Mouse (Mus musculus): ENCODE measurements around the gene Cby3. TPM values are rescaled to one million over a fixed set of nuclear protein-coding genes. Genes with fewer than 3 reads are reported as not detected.

Cby3 gene
- polyA plus RNA-seq, 1 experiment from 2014 or later, result not detected

GRCm38 (mm10) chr11:50391272-50391960 lies 37.2 kb downstream of the Cby3 start:
- Histone ChIP-seq H3K4me3 (ENCODE audit: control insufficient read depth in 1 of 2, insufficient read depth in 1 of 2, low read depth in 1 of 2, low read length in 2 of 2) (no peak overlapping the region), H3K9ac (ENCODE audit: low read length) (no peak overlapping the region), H3K36me3 (ENCODE audit: control insufficient read depth, insufficient read depth, low read length) (peaks cover 74% of the 10 kb centered on the region), H3K4me2 (ENCODE audit: low read length) (no peak overlapping the region), H3K27ac (replicated peaks in 1 of 2; ENCODE audit: control insufficient read depth in 1 of 2, insufficient read depth in 1 of 2, low read depth in 2 of 2, low read length in 2 of 2) (peak overlapping the region; percentile 61 to 66), H3K4me1 (ENCODE audit: control insufficient read depth in 2 of 2, insufficient read depth in 2 of 2, low read length in 2 of 2) (peaks cover 7 to 8% of the 10 kb centered on the region in 2 experiments; a peak in 2 of 4 replicates), H3K27me3 (ENCODE audit: control insufficient read depth, insufficient read depth, low read length) (no peaks in the 10 kb centered on the region), H3K9me3 (ENCODE audit: control insufficient read depth, low read length) (no peaks in the 10 kb centered on the region)
- 40% methylated on average over 4 of the region's 4 CpGs for WGBS
- ATAC-seq (ENCODE audit: insufficient number of reproducible peaks, insufficient read depth, low FRiP score, low read depth), result peak; percentile 62; the same call in 1 of the 2 replicates

GRCm38 (mm10) chr11:50393306-50393705 lies 39.0 kb downstream of the Cby3 start:
- no peaks in the 10 kb centered on the region for H3K27me3 ChIP-seq (ENCODE audit: control insufficient read depth, insufficient read depth, low read length)
- no peaks in the 10 kb centered on the region for H3K9me3 ChIP-seq (ENCODE audit: control insufficient read depth, low read length)
- WGBS, result 87% methylated on average over 6 of the region's 6 CpGs
- H3K4me1 ChIP-seq (ENCODE audit: control insufficient read depth in 2 of 2, insufficient read depth in 2 of 2, low read length in 2 of 2), result peaks cover 7 to 8% of the 10 kb centered on the region in 2 experiments; a peak in 2 of 4 replicates
- ATAC-seq (ENCODE audit: insufficient number of reproducible peaks, insufficient read depth, low FRiP score, low read depth), result no peak
- H3K4me3 ChIP-seq (ENCODE audit: control insufficient read depth in 1 of 2, insufficient read depth in 1 of 2, low read depth in 1 of 2, low read length in 2 of 2), result no peak overlapping the region
- no peak overlapping the region for H3K4me2 ChIP-seq (ENCODE audit: low read length)
- no peak overlapping the region for H3K9ac ChIP-seq (ENCODE audit: low read length)
- peaks cover 73% of the 10 kb centered on the region for H3K36me3 ChIP-seq (ENCODE audit: control insufficient read depth, insufficient read depth, low read length)
- H3K27ac ChIP-seq (replicated peaks in 1 of 2; ENCODE audit: control insufficient read depth in 1 of 2, insufficient read depth in 1 of 2, low read depth in 2 of 2, low read length in 2 of 2), result no peak overlapping the region

- Histone ChIP-seq H3K27me3 (ENCODE audit: control insufficient read depth, insufficient read depth, low read length) (no peaks in the 10 kb centered on the region), H3K9me3 (ENCODE audit: control insufficient read depth, low read length) (no peaks in the 10 kb centered on the region), H3K36me3 (ENCODE audit: control insufficient read depth, insufficient read depth, low read length) (peaks cover 76% of the 10 kb centered on the region), H3K27ac (replicated peaks in 1 of 2; ENCODE audit: control insufficient read depth in 1 of 2, insufficient read depth in 1 of 2, low read depth in 2 of 2, low read length in 2 of 2) (no peak overlapping the region), H3K4me2 (ENCODE audit: low read length) (no peak overlapping the region), H3K9ac (ENCODE audit: low read length) (no peak overlapping the region), H3K4me3 (ENCODE audit: control insufficient read depth in 1 of 2, insufficient read depth in 1 of 2, low read depth in 1 of 2, low read length in 2 of 2) (no peak overlapping the region), H3K4me1 (ENCODE audit: control insufficient read depth in 2 of 2, insufficient read depth in 2 of 2, low read length in 2 of 2) (peaks cover 7 to 8% of the 10 kb centered on the region in 2 experiments; a peak in 2 of 4 replicates)
- no peak for ATAC-seq (ENCODE audit: insufficient number of reproducible peaks, insufficient read depth, low FRiP score, low read depth)
- WGBS, result 87% methylated on average over 7 of the region's 7 CpGs
Measured at GRCm38 (mm10) chr11:50394731-50395130, 40.5 kb downstream of the Cby3 start.

GRCm38 (mm10) chr11:50396766-50397307 lies 42.6 kb downstream of the Cby3 start:
- Histone ChIP-seq H3K4me3 (ENCODE audit: control insufficient read depth in 1 of 2, insufficient read depth in 1 of 2, low read depth in 1 of 2, low read length in 2 of 2) (no peak overlapping the region), H3K27me3 (ENCODE audit: control insufficient read depth, insufficient read depth, low read length) (no peaks in the 10 kb centered on the region), H3K9me3 (ENCODE audit: control insufficient read depth, low read length) (no peaks in the 10 kb centered on the region), H3K4me1 (ENCODE audit: control insufficient read depth in 2 of 2, insufficient read depth in 2 of 2, low read length in 2 of 2) (peaks cover 0 to 4% of the 10 kb centered on the region in 2 experiments; a peak in 1 of 4 replicates), H3K4me2 (ENCODE audit: low read length) (no peak overlapping the region), H3K36me3 (ENCODE audit: control insufficient read depth, insufficient read depth, low read length) (peaks cover 88% of the 10 kb centered on the region), H3K9ac (ENCODE audit: low read length) (no peak overlapping the region), H3K27ac (replicated peaks in 1 of 2; ENCODE audit: control insufficient read depth in 1 of 2, insufficient read depth in 1 of 2, low read depth in 2 of 2, low read length in 2 of 2) (no peak overlapping the region)
- ATAC-seq (ENCODE audit: insufficient number of reproducible peaks, insufficient read depth, low FRiP score, low read depth), result no peak
- 57% methylated on average over 11 of the region's 11 CpGs for WGBS

GRCm38 (mm10) chr11:50397316-50397715 lies 43.1 kb downstream of the Cby3 start:
- no peaks in the 10 kb centered on the region for H3K27me3 ChIP-seq (ENCODE audit: control insufficient read depth, insufficient read depth, low read length)
- WGBS, result 68% methylated on average over 9 of the region's 9 CpGs
- no peak overlapping the region for H3K9ac ChIP-seq (ENCODE audit: low read length)
- H3K9me3 ChIP-seq (ENCODE audit: control insufficient read depth, low read length), result no peaks in the 10 kb centered on the region
- ATAC-seq (ENCODE audit: insufficient number of reproducible peaks, insufficient read depth, low FRiP score, low read depth), result no peak
- H3K36me3 ChIP-seq (ENCODE audit: control insufficient read depth, insufficient read depth, low read length), result peaks cover 91% of the 10 kb centered on the region
- H3K4me2 ChIP-seq (ENCODE audit: low read length), result no peak overlapping the region
- H3K27ac ChIP-seq (replicated peaks in 1 of 2; ENCODE audit: control insufficient read depth in 1 of 2, insufficient read depth in 1 of 2, low read depth in 2 of 2, low read length in 2 of 2), result no peak overlapping the region
- no peaks in the 10 kb centered on the region; a peak in 1 of 4 replicates for H3K4me1 ChIP-seq (ENCODE audit: control insufficient read depth in 2 of 2, insufficient read depth in 2 of 2, low read length in 2 of 2)
- no peak overlapping the region for H3K4me3 ChIP-seq (ENCODE audit: control insufficient read depth in 1 of 2, insufficient read depth in 1 of 2, low read depth in 1 of 2, low read length in 2 of 2)

- peaks cover 87% of the 10 kb centered on the region for H3K36me3 ChIP-seq (ENCODE audit: control insufficient read depth, insufficient read depth, low read length)
- 85% methylated on average over 13 of the region's 13 CpGs for WGBS
Measured at GRCm38 (mm10) chr11:50398803-50399202, 44.5 kb downstream of the Cby3 start.

GRCm38 (mm10) chr11:50402481-50402880 lies 48.2 kb downstream of the Cby3 start:
- 96% methylated on average over 3 of the region's 3 CpGs for WGBS
- Histone ChIP-seq H3K9me3 (ENCODE audit: control insufficient read depth, low read length) (no peaks in the 10 kb centered on the region), H3K9ac (ENCODE audit: low read length) (no peak overlapping the region), H3K4me1 (ENCODE audit: control insufficient read depth in 2 of 2, insufficient read depth in 2 of 2, low read length in 2 of 2) (peaks cover 13 to 15% of the 10 kb centered on the region in 2 experiments), H3K4me2 (ENCODE audit: low read length) (no peak overlapping the region), H3K27ac (replicated peaks in 1 of 2; ENCODE audit: control insufficient read depth in 1 of 2, insufficient read depth in 1 of 2, low read depth in 2 of 2, low read length in 2 of 2) (peak overlapping the region; percentile 72 to 86; a peak in 3 of 4 replicates), H3K4me3 (ENCODE audit: control insufficient read depth in 1 of 2, insufficient read depth in 1 of 2, low read depth in 1 of 2, low read length in 2 of 2) (no peak overlapping the region), H3K36me3 (ENCODE audit: control insufficient read depth, insufficient read depth, low read length) (peaks cover 84% of the 10 kb centered on the region), H3K27me3 (ENCODE audit: control insufficient read depth, insufficient read depth, low read length) (no peaks in the 10 kb centered on the region)
- no peak for ATAC-seq (ENCODE audit: insufficient number of reproducible peaks, insufficient read depth, low FRiP score, low read depth)

More at GRCm38 (mm10) chr11:50398803-50399202, 44.5 kb downstream of the Cby3 start:
- no peak overlapping the region for H3K4me3 ChIP-seq (ENCODE audit: control insufficient read depth in 1 of 2, insufficient read depth in 1 of 2, low read depth in 1 of 2, low read length in 2 of 2)
- no peak overlapping the region for H3K4me2 ChIP-seq (ENCODE audit: low read length)
- ATAC-seq (ENCODE audit: insufficient number of reproducible peaks, insufficient read depth, low FRiP score, low read depth), result no peak
- no peak overlapping the region for H3K27ac ChIP-seq (replicated peaks in 1 of 2; ENCODE audit: control insufficient read depth in 1 of 2, insufficient read depth in 1 of 2, low read depth in 2 of 2, low read length in 2 of 2)
- H3K9me3 ChIP-seq (ENCODE audit: control insufficient read depth, low read length), result no peaks in the 10 kb centered on the region
- peaks cover 11% of the 10 kb centered on the region in 2 experiments for H3K4me1 ChIP-seq (ENCODE audit: control insufficient read depth in 2 of 2, insufficient read depth in 2 of 2, low read length in 2 of 2)
- no peaks in the 10 kb centered on the region for H3K27me3 ChIP-seq (ENCODE audit: control insufficient read depth, insufficient read depth, low read length)
- H3K9ac ChIP-seq (ENCODE audit: low read length), result no peak overlapping the region
